Mouse (Mus musculus): ENCODE data around the gene Ebpl.
A peak's percentile ranks its signal among the peaks of the same experiment; 100 is the strongest.

The Ebpl gene

GRCm38 (mm10) chr14:61360131-61360980 is at the start of gene Ebpl:
Gene Ebpl (minus strand): TSS chr14:61360439.
- peak; percentile 93 for DNase-seq (ENCODE audit: low spot score in 2 of 2)

GRCm38 (mm10) chr14:61410020-61410419 is 49.8 kb upstream of the Ebpl start:
- DNase-seq (ENCODE audit: low spot score in 2 of 2) = no peak

- no peak for DNase-seq (ENCODE audit: low spot score in 2 of 2)
These were observed 46.8 kb upstream of the Ebpl start for GRCm38 (mm10) chr14:61407055-61407454.

GRCm38 (mm10) chr14:61405761-61406160 is 45.5 kb upstream of the Ebpl start:
- DNase-seq (ENCODE audit: low spot score in 2 of 2) = no peak

GRCm38 (mm10) chr14:61404941-61405340 is 44.7 kb upstream of the Ebpl start:
- DNase-seq (ENCODE audit: low spot score in 2 of 2) = no peak

GRCm38 (mm10) chr14:61394745-61395144 is 34.5 kb upstream of the Ebpl start:
- no peak for DNase-seq (ENCODE audit: low spot score in 2 of 2)

- no peak for DNase-seq (ENCODE audit: low spot score in 2 of 2)
These were observed 30.3 kb upstream of the Ebpl start for GRCm38 (mm10) chr14:61390586-61390985.

GRCm38 (mm10) chr14:61367290-61367689 is 7.1 kb upstream of the Ebpl start:
- DNase-seq (ENCODE audit: low spot score in 2 of 2) = no peak

GRCm38 (mm10) chr14:61364656-61365055 is 4.4 kb upstream of the Ebpl start:
- DNase-seq (ENCODE audit: low spot score in 2 of 2) = no peak

GRCm38 (mm10) chr14:61363734-61364133 is 3.5 kb upstream of the Ebpl start:
- no peak for DNase-seq (ENCODE audit: low spot score in 2 of 2)

- no peak for DNase-seq (ENCODE audit: low spot score in 2 of 2)
These were observed 2.0 kb upstream of the Ebpl start for GRCm38 (mm10) chr14:61362268-61362667.

- DNase-seq (ENCODE audit: low spot score in 2 of 2) = no peak
These were observed 807 bp upstream of the Ebpl start for GRCm38 (mm10) chr14:61360981-61361511.

- no peak for DNase-seq (ENCODE audit: low spot score in 2 of 2)
These were observed 5.7 kb downstream of the Ebpl start for GRCm38 (mm10) chr14:61354251-61355235.

GRCm38 (mm10) chr14:61350808-61351207 is 9.4 kb downstream of the Ebpl start:
- no peak for DNase-seq (ENCODE audit: low spot score in 2 of 2)

- no peak for DNase-seq (ENCODE audit: low spot score in 2 of 2)
These were observed 10.4 kb downstream of the Ebpl start for GRCm38 (mm10) chr14:61349876-61350275.

GRCm38 (mm10) chr14:61346827-61347698 is 13.2 kb downstream of the Ebpl start:
- peak; percentile 71 to 73 for DNase-seq (ENCODE audit: low spot score in 2 of 2)

- DNase-seq (ENCODE audit: low spot score in 2 of 2) = no peak
These were observed 15.6 kb downstream of the Ebpl start for GRCm38 (mm10) chr14:61344590-61344989.

GRCm38 (mm10) chr14:61339381-61339780 is 20.9 kb downstream of the Ebpl start:
- DNase-seq (ENCODE audit: low spot score in 2 of 2) = no peak

GRCm38 (mm10) chr14:61330996-61331561 is 29.2 kb downstream of the Ebpl start:
- DNase-seq (ENCODE audit: low spot score in 2 of 2) = peak; percentile 84 to 94

- peak; percentile 83 to 87 for DNase-seq (ENCODE audit: low spot score in 2 of 2)
These were observed 29.6 kb downstream of the Ebpl start for GRCm38 (mm10) chr14:61330591-61330990.

All from right cerebral cortex, postnatal 10 days (tissue).